Mouse (Mus musculus) liver, adult 2 months (tissue): ENCODE results near the gene Ampd3.

ENCODE experiments used
- CTCF ChIP-seq: fragments of 200-500 bp; IDR thresholded peaks from 2 replicates; pipeline ENCODE4 v1.5.1; 2011; ENCODE audit warnings: low read depth, low read length, control low read depth
- POLR2A ChIP-seq: fragments of 200-500 bp; IDR thresholded peaks from 2 replicates; pipeline ENCODE4 v1.6.1; 2011; ENCODE audit warnings: low read length, control low read depth; ENCODE audit not compliant: insufficient read depth; ENCODE audit errors: extremely low read depth

DNA sequence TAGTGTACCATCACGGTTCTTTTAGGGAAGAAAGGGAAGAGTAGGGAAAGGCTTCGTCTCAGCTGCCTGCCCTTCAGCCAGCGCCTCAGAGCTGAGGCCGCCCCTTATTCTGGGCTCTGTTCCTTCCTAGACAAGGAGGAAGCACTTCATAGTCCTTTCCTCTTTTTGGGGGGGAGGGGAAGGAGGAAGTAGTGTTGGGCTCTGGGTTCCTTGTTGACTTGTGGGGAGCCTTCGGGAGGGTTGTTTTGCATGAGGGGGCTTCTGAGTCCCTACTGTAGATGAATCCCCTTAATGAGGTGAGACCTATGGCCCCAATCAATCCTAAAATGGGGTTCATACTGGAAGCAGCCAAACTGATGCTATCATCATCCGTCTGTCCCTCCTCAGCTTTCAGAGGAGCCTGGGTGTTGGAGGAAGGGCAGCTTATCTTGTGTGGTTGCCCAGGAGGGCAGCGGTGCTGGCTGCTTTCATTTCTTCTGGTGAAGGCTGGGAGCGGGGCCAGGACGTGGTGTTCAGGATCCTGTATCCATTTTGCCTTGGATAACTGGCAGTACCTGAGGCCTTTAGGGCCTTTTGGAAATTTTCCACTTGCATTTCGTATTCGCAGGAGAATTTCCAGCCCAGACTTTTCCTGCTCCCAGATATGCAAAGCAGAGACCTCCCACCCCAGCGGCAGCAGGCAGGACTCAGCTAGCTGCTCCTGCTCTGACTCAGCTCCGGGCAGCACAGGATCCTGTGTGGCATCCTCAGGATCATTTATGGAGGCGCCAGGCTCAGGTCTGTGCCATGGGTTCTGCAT, 5.4 kb downstream of the Ampd3 start:
- TF ChIP-seq CTCF (no peak), POLR2A (no peak)
